Mouse (Mus musculus): ENCODE results near the gene Flt3. TPM values are rescaled to one million over a fixed set of nuclear protein-coding genes. Genes with fewer than 3 reads are reported as not detected.

Flt3 gene
- polyA plus RNA-seq, 1 experiment from 2014 or later, result 0.09 TPM

DNA sequence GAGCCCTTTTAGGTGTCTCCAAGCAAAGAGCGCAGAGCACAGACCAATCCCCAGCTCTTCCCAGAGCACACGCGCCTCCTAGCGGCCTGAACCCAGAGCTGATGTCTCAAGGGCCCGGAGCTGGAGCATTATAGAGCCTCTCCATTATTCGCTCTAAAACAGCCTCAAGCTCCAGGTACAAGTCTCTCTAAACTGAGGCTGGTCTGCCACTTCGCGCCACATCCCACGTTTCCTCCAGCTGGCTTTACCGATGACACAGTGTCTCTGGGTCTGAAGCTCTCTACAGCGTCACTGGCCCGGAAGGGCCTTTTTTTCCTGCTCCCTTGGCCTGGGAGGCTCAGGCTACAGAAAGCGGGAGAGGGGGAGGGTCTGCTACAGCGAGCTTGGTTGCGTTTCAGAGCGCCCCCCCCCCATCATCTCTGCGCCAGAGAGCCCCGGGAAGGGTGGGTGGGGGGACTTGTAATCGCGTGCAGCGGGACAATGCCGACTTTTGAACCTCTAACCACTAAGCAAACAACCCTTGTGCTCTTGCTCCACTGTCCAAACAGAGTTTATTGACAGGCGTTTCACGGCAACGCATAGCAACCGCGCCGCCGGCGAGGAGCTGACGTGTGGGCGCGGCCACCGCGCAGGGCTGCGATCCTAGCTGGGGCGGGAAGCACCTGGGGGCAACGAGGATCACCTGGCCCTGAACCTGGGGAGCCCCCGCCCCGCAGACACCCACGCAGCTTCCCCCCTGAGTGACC, 100.9 kb downstream of the Flt3 start:
- H3K27me3 ChIP-seq, result peaks cover 96% of the 10 kb centered on the region
- peak overlapping the region; percentile 51 for H3K4me2 ChIP-seq
- no peak overlapping the region for H3K9ac ChIP-seq
- H3K4me3 ChIP-seq, result peak overlapping the region; percentile 30
- H3K9me3 ChIP-seq (replicated peaks), result no peaks in the 10 kb centered on the region
- under 1% methylated on average over 41 of the region's 41 CpGs for WGBS
- peaks cover 15% of the 10 kb centered on the region for H3K4me1 ChIP-seq (replicated peaks)
- ATAC-seq (replicated peaks; ENCODE audit: insufficient number of reproducible peaks, insufficient read depth, low FRiP score, low read depth), result no peak
- no peak overlapping the region for H3K27ac ChIP-seq
- no peaks in the 10 kb centered on the region for H3K36me3 ChIP-seq

DNA sequence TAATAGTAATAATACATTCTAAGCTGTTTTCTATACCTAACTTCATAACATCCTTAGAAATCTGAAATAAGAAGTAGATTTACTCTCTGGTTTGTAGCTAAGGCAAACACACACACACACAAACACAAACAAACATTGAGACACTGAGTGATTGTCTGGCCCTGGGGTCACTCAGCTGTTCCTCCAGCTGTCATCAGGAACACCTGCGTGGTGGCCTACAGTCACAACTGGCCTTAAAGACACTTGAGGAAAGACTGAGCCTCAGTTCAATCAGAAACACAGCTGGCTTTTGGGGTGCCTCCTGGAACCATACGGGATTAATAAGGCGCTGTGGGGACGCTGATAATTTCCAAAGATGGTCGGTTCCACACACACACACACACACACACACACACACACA, 103.0 kb downstream of the Flt3 start:
- H3K4me2 ChIP-seq, result no peak overlapping the region
- H3K27ac ChIP-seq, result no peak overlapping the region
- peaks cover 96% of the 10 kb centered on the region for H3K27me3 ChIP-seq
- no peaks in the 10 kb centered on the region for H3K9me3 ChIP-seq (replicated peaks)
- ATAC-seq (replicated peaks; ENCODE audit: insufficient number of reproducible peaks, insufficient read depth, low FRiP score, low read depth), result no peak
- 43% methylated on average over 5 of the region's 5 CpGs for WGBS
- H3K36me3 ChIP-seq, result no peaks in the 10 kb centered on the region
- H3K4me3 ChIP-seq, result no peak overlapping the region
- H3K4me1 ChIP-seq (replicated peaks), result peaks cover 21% of the 10 kb centered on the region
- H3K9ac ChIP-seq, result no peak overlapping the region

DNA sequence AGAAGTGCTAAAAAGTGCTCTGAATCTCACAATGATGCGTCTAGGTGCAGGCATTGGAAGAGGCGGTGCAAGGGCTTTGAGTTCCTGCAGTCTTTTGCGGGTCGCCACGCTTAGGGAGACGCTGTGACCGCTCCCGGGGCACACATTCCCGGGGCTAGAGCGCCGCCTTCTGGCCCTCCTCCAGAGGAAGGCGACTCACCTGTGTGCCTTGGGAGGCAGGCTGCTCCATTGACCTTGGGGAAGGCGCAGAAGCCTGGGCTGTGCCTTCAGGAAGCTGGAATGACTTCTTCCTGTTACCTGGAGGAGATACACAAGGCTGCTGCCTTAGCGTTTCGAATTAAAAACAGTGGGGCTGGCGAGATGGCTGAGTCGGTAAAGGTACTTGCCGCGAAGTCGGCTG, 106.2 kb downstream of the Flt3 start:
- no peak overlapping the region for H3K4me2 ChIP-seq
- no peaks in the 10 kb centered on the region for H3K9me3 ChIP-seq (replicated peaks)
- H3K27me3 ChIP-seq, result peaks cover 72% of the 10 kb centered on the region
- H3K36me3 ChIP-seq, result no peaks in the 10 kb centered on the region
- peaks cover 10% of the 10 kb centered on the region for H3K4me1 ChIP-seq (replicated peaks)
- 10% methylated on average over 20 of the region's 20 CpGs for WGBS
- no peak overlapping the region for H3K9ac ChIP-seq
- no peak for ATAC-seq (replicated peaks; ENCODE audit: insufficient number of reproducible peaks, insufficient read depth, low FRiP score, low read depth)
- H3K4me3 ChIP-seq, result no peak overlapping the region
- H3K27ac ChIP-seq, result no peak overlapping the region

DNA sequence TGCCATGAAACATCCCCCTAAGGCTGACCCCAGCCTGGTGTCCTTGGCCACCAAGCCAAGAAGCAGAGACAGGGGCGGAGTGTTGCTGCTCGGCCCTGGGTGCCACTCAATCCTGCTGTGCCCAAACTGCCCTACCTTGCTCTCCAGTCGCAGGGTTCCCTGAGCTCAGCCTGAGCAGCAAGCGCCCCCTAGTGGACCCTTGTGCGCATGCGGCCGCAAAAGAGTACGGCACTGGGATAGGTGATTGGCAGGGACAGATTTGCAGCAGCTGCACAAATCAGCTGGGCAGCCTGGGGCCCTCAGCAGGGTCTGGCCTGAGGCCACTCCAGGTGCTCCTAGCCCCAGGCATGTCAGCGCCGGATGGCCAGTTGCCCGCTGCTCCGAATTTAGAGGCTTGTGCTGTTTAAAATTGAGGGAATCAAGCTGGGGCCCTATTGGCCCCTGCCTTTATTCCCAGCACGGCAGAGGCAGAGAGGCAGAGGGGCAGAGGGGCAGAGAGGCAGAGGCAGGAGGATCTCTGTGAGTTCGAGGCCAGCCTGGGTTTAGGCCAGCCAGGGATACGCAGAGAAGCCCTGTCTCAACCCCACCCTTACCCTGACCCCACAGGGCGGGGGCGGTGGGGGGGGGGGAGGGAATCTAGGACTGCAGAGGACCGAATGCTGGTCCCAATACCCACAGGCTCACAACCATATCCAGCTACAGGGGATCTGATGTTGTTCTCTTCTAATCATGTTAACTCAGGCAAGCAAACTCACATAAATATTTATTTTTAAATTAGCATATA, 107.0 kb downstream of the Flt3 start:
- Histone ChIP-seq H3K36me3 (no peaks in the 10 kb centered on the region), H3K4me2 (no peak overlapping the region), H3K9me3 (replicated peaks) (no peaks in the 10 kb centered on the region), H3K4me1 (replicated peaks) (peaks cover 10% of the 10 kb centered on the region), H3K27me3 (peaks cover 69% of the 10 kb centered on the region), H3K9ac (no peak overlapping the region), H3K27ac (no peak overlapping the region), H3K4me3 (no peak overlapping the region)
- WGBS, result 16% methylated on average over 18 of the region's 18 CpGs
- ATAC-seq (replicated peaks; ENCODE audit: insufficient number of reproducible peaks, insufficient read depth, low FRiP score, low read depth), result peak; percentile 54; the same call in 1 of the 2 replicates

DNA sequence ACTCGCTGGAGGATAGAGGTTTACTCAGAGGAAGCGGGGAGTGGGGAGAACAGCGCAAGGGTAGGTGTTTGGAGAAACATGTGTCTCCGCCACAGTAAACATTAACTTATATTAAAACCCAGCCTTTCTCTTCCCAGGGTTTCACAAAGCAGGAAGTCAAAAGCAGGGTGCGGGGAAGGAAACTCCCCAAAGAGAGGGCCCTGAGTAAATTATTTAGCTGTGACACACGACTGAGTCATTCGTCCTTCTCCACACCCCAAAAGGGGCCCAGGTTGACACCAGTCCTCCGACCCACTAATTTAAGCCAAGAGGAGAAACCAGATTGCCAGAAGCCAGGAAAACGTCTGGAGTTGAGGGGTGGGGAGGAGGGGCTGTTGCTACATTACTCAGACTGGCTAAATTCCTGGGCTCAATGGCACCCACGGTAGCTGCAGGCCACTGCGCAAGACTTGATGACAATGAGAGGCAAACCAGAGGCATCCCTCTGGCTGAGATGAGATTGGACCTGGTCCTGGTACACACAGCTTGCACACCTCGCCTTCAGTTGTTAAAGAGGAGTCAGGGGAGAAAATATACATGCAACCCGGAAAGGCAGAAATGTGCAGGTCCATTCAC, 107.7 kb downstream of the Flt3 start:
- Histone ChIP-seq H3K9ac (no peak overlapping the region), H3K36me3 (no peaks in the 10 kb centered on the region), H3K4me2 (no peak overlapping the region), H3K9me3 (replicated peaks) (no peaks in the 10 kb centered on the region), H3K4me1 (replicated peaks) (peaks cover 10% of the 10 kb centered on the region), H3K27ac (no peak overlapping the region), H3K27me3 (peaks cover 62% of the 10 kb centered on the region), H3K4me3 (no peak overlapping the region)
- ATAC-seq (replicated peaks; ENCODE audit: insufficient number of reproducible peaks, insufficient read depth, low FRiP score, low read depth), result no peak
- 24% methylated on average over 13 of the region's 13 CpGs for WGBS

DNA sequence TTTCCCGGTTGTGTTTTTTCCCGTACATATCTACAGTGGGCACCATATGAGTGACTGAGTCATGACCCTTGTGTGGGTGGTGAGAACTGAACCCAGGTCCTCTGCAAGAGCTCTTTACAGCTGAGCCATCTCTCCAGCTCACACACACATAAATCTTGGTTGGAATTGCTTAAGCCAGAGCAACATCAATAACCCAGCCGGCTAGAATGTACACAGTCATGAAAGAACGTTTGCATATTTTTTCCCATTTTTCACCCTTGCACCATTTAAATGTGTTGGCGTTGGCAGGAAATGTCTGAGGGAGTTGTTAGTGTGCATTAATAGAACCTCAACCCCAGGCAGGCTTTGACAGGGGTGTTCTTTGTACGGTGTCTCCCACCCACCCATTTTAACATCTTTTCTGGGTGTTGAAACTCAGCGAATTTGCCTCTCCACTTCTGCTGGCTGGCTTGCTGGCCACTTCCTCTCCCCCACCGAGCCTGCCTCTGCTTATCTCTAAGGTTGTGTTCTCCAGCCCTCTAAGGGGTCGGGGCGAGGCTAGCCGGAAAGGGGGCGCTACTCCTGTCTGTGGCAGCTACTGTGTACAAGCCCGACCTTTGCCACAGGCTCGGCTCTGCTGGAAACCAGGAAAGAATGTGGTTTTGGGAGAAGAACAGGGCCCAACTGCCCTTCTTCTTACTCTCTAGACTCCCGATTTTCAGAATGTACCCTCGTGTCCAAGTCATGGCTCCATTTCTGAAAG, 108.4 kb downstream of the Flt3 start:
- Histone ChIP-seq H3K4me1 (replicated peaks) (peaks cover 10% of the 10 kb centered on the region), H3K4me3 (no peak overlapping the region), H3K9ac (no peak overlapping the region), H3K27me3 (peaks cover 56% of the 10 kb centered on the region), H3K9me3 (replicated peaks) (no peaks in the 10 kb centered on the region), H3K36me3 (no peaks in the 10 kb centered on the region), H3K4me2 (no peak overlapping the region), H3K27ac (no peak overlapping the region)
- ATAC-seq (replicated peaks; ENCODE audit: insufficient number of reproducible peaks, insufficient read depth, low FRiP score, low read depth), result no peak
- 23% methylated on average over 16 of the region's 16 CpGs for WGBS

DNA sequence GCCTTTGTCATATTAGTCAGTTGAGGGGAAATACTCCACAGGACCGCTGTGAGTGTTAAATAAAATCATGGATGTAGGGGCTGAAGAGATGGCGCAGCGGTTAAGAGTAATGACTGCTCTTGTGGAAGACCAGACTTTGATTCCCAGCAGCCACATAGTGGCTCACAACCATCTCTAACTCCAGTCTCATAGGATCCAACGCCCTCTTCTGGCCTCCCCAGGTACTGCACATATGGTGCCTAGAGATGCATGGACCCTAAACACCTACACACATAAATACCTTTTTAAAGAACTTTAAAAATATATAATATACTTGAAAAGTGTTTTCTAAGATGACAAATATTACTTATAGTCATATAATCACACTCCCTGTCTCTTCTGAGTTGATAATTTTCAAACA, 115.9 kb downstream of the Flt3 start:
- Histone ChIP-seq H3K4me2 (no peak overlapping the region), H3K27me3 (peaks cover 39% of the 10 kb centered on the region), H3K9ac (no peak overlapping the region), H3K27ac (no peak overlapping the region), H3K4me3 (no peak overlapping the region), H3K9me3 (replicated peaks) (no peaks in the 10 kb centered on the region), H3K36me3 (no peaks in the 10 kb centered on the region), H3K4me1 (replicated peaks) (no peaks in the 10 kb centered on the region)
- ATAC-seq (replicated peaks; ENCODE audit: insufficient number of reproducible peaks, insufficient read depth, low FRiP score, low read depth), result no peak
- WGBS, result 72% methylated on average over 4 of the region's 4 CpGs

Small RNAs within 50 kb of the gene (microRNA-seq; reads per million reads assigned to microRNA genes)
- not detected for gene Mir7k

Other genes with a start within 250 kb of the Flt3 start
- gene Gsx1, start 211.8 kb downstream of the Flt3 start, polyA plus RNA-seq (2015; fragmentation: Nextera tagmentation; extraction: Ambion mirVana), result not detected in 2 replicates
- gene Pdx1, start 130.5 kb downstream of the Flt3 start, polyA plus RNA-seq (2015; fragmentation: Nextera tagmentation; extraction: Ambion mirVana), result not detected in 2 replicates
- gene Cdx2, start 93.2 kb downstream of the Flt3 start, polyA plus RNA-seq (2015; fragmentation: Nextera tagmentation; extraction: Ambion mirVana), result not detected in 2 replicates
- not detected in 2 replicates for gene Urad, start 78.0 kb downstream of the Flt3 start, polyA plus RNA-seq (2015; fragmentation: Nextera tagmentation; extraction: Ambion mirVana)
- 43.2 and 43.5 TPM in 2 replicates for gene Pan3, start 29.7 kb upstream of the Flt3 start, polyA plus RNA-seq (2015; fragmentation: Nextera tagmentation; extraction: Ambion mirVana)